Mouse (Mus musculus): ENCODE measurements around the gene Gpr180.

DNA sequence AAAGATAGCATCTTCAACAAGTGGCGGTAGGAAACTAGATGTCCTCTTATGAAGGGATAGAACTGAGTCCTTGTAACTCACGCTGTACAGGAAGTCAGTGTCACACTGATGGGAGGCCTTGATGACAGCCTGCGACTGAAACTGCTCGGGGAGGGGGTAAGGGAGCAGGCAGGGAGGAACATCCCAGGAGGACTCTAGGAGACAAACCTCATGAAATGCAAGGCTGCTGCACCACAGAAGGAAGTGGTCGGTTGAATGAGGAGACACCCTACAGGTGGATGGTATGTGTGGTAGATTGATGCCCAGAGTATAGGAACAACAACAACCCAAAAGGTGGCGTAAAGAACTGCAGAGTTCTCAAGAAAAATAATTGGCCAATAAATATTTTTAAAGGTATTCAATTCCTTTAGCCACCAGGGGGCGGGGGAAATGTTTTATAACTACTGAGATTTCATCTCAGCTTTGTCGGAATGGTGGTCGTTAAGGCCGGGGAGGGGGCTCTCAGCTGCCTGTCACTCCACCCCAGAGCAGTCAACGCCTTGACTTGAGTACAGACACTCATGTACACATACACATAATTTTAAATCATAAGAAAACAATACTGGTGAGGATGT lies 36.7 kb downstream of the Gpr180 start:
- no peak for TF ChIP-seq CTCF (IDR thresholded peaks at IDR 0.05; ENCODE audit: insufficient read depth, low read length)
- no peak for TF ChIP-seq POLR2A (IDR thresholded peaks at IDR 0.05; ENCODE audit: borderline replicate concordance, extremely low read depth, low read depth, low read length)
